ENCODE assay signal across 18 mouse cellular contexts in genomic region chr7:115646696-115647095, GRCm38 (mm10).
DNase-seq lines count a peak whose midpoint lies in the region; ATAC-seq and TF ChIP-seq lines count a peak whose summit lies in the region.
"Had no signal": no experiment of that assay in that cellular context is flagged by ENCODE, and none has a peak within 500 bp of the region (broad histone marks: within the 10 kb centered on the region; RNA-seq: fewer than 3 reads in every experiment).

No protein-coding gene starts in this region.

- H3K27me3 ChIP-seq in forebrain, embryonic 10.5 days (ENCODE audit: poor library complexity, severe bottlenecking), result no peaks in the 10 kb centered on the region
- no peaks in the 10 kb centered on the region for H3K27me3 ChIP-seq in forebrain, postnatal 0 days (ENCODE audit: insufficient read depth, low read length)
- no peaks in the 10 kb centered on the region for H3K27me3 ChIP-seq in forebrain, embryonic 13.5 days
- H3K27me3 ChIP-seq in limb, embryonic 12.5 days, result no peaks in the 10 kb centered on the region
- H3K27me3 ChIP-seq: CH12.LX; heart, embryonic 13.5 days; stomach, embryonic 15.5 days had no signal

- ATAC-seq in forebrain, postnatal 0 days, result no peak
- no peak for ATAC-seq in forebrain, embryonic 13.5 days
- no peak for ATAC-seq in limb, embryonic 12.5 days (ENCODE audit: insufficient number of reproducible peaks, insufficient read depth, low FRiP score, low TSS enrichment, low read depth)
- ATAC-seq: activated CD4-positive, CD25-positive, alpha-beta regulatory T cell, adult 4 months had no signal

- H3K9me3 ChIP-seq in forebrain, embryonic 10.5 days, result no peaks in the 10 kb centered on the region
- no peaks in the 10 kb centered on the region for H3K9me3 ChIP-seq in forebrain, postnatal 0 days (ENCODE audit: low read length)
- H3K9me3 ChIP-seq in forebrain, embryonic 13.5 days (replicated peaks), result no peaks in the 10 kb centered on the region
- no peaks in the 10 kb centered on the region for H3K9me3 ChIP-seq in limb, embryonic 12.5 days
- H3K9me3 ChIP-seq: heart, embryonic 13.5 days; stomach, embryonic 15.5 days had no signal

- DNase-seq in forebrain, embryonic 10.5 days (ENCODE audit: extremely low spot score, low spot score), result no peak
- no peak for DNase-seq in forebrain, postnatal 0 days
- DNase-seq in brain, embryonic 14.5 days (ENCODE audit: low read depth), result peak; percentile 58
- no peak for DNase-seq in B cell, adult 2 months
- no peak for DNase-seq in spleen, adult 18-20 months
- DNase-seq in cerebellum, adult 8-10 months, result no peak
- DNase-seq: adrenal gland, postnatal 36 days; cerebellum, postnatal 36 days; kidney, adult 8-10 months; kidney, postnatal 36 days; left cerebral cortex, postnatal 4 days; thymus, postnatal 14 days had no signal

- H3K4me3 ChIP-seq in forebrain, embryonic 10.5 days, result no peak overlapping the region
- no peak overlapping the region for H3K4me3 ChIP-seq in forebrain, postnatal 0 days (ENCODE audit: low read depth, low read length)
- H3K4me3 ChIP-seq in forebrain, embryonic 13.5 days, result no peak overlapping the region
- H3K4me3 ChIP-seq in limb, embryonic 12.5 days (replicated peaks), result no peak overlapping the region
- H3K4me3 ChIP-seq: heart, embryonic 13.5 days; stomach, embryonic 15.5 days had no signal

- H3K4me1 ChIP-seq in forebrain, embryonic 10.5 days, result peaks cover 53% of the 10 kb centered on the region
- no peaks in the 10 kb centered on the region for H3K4me1 ChIP-seq in forebrain, postnatal 0 days (ENCODE audit: insufficient read depth)
- peaks cover 42% of the 10 kb centered on the region for H3K4me1 ChIP-seq in forebrain, embryonic 13.5 days
- peaks cover 27% of the 10 kb centered on the region for H3K4me1 ChIP-seq in limb, embryonic 12.5 days (replicated peaks)
- H3K4me1 ChIP-seq: stomach, embryonic 15.5 days had no signal

- no peaks in the 10 kb centered on the region for H3K36me3 ChIP-seq in forebrain, embryonic 10.5 days (replicated peaks)
- H3K36me3 ChIP-seq in forebrain, postnatal 0 days (ENCODE audit: insufficient read depth), result no peaks in the 10 kb centered on the region
- no peaks in the 10 kb centered on the region for H3K36me3 ChIP-seq in forebrain, embryonic 13.5 days (ENCODE audit: poor library complexity, severe bottlenecking)
- no peaks in the 10 kb centered on the region for H3K36me3 ChIP-seq in limb, embryonic 12.5 days
- H3K36me3 ChIP-seq: heart, embryonic 13.5 days; stomach, embryonic 15.5 days had no signal

- no peak for TF ChIP-seq POLR2A in brain, embryonic 14.5 days (IDR thresholded peaks at IDR 0.05; ENCODE audit: borderline replicate concordance, extremely low read depth, insufficient read depth, insufficient read length, poor library complexity, severe bottlenecking)

- TF ChIP-seq CTCF in forebrain, postnatal 0 days (IDR thresholded peaks at IDR 0.05; ENCODE audit: low read depth), result no peak
- TF ChIP-seq CTCF in brain, embryonic 14.5 days (IDR thresholded peaks at IDR 0.05; ENCODE audit: borderline replicate concordance, extremely low read depth, insufficient read depth, insufficient read length), result no peak

- peak overlapping the region; percentile 86 for H3K27ac ChIP-seq in forebrain, embryonic 10.5 days
- H3K27ac ChIP-seq in forebrain, postnatal 0 days (ENCODE audit: low read depth, low read length), result no peak overlapping the region
- H3K27ac ChIP-seq in forebrain, embryonic 13.5 days, result peak overlapping the region; percentile 86
- H3K27ac ChIP-seq in limb, embryonic 12.5 days, result peak overlapping the region; percentile 87
- H3K27ac ChIP-seq: heart, embryonic 13.5 days; stomach, embryonic 15.5 days had no signal

- H3K9ac ChIP-seq in forebrain, postnatal 0 days, result no peak overlapping the region
- H3K9ac ChIP-seq in forebrain, embryonic 13.5 days, result no peak overlapping the region
- no peak overlapping the region for H3K9ac ChIP-seq in limb, embryonic 12.5 days (replicated peaks)
- H3K9ac ChIP-seq: stomach, embryonic 15.5 days had no signal

- no peak overlapping the region for H3K4me2 ChIP-seq in forebrain, postnatal 0 days (ENCODE audit: low read depth)
- no peak overlapping the region for H3K4me2 ChIP-seq in forebrain, embryonic 13.5 days
- H3K4me2 ChIP-seq in limb, embryonic 12.5 days, result no peak overlapping the region
- H3K4me2 ChIP-seq: heart, embryonic 13.5 days; stomach, embryonic 15.5 days had no signal
